Mouse (Mus musculus) erythroblast, embryonic 14.5 days (primary cell): ENCODE results near the gene Csmd2.

Experiments
- GATA1 ChIP-seq: IDR thresholded peaks from 2 replicates; pipeline ENCODE4 v1.6.1; 2012; ENCODE audit warnings: low read length, inconsistent platforms, mixed read lengths
- TAL1 ChIP-seq: IDR thresholded peaks from 3 replicates; pipeline ENCODE4 v1.6.1; 2012; ENCODE audit warnings: low read length, inconsistent platforms, mixed read lengths

DNA sequence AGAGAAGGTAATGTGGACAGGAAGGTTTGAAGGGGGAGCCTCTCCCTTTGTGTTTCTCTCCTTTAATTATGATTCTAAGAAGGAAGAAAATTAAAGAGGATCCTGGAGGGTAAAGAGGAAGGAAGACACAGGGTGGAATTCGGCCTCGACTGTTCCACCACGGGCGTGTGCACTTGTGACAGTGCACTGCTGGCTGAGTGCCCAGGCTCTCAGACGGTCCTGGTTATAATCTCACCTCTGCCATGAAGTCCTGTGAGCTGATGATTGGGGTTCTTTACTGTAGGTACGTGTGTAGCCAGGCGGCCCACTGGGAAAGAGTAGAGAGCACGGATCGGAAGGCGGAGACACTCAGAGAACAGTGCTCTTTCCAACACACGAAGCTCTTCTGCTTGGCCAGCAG lies 285.5 kb downstream of the Csmd2 start:
- TF ChIP-seq GATA1 (no peak), TAL1 (no peak)
